Mouse (Mus musculus) CH12.LX (cell line): ENCODE results near the gene Srrm3. TPM values are rescaled to one million over a fixed set of nuclear protein-coding genes. Genes with fewer than 3 reads are reported as not detected.

Experiments
- DNase-seq: peaks from one replicate; pipeline ENCODE4 v3.0.0-alpha.2; 2013; ENCODE audit errors: extremely low read depth
- H3K27ac ChIP-seq: 2 replicates; pipeline ENCODE4 v1.5.1; 2012; ENCODE audit warnings: low read depth, mild to moderate bottlenecking, control low read depth, moderate library complexity; ENCODE audit not compliant: insufficient read depth
- H3K27me3 ChIP-seq: replicated peaks from 2 replicates; pipeline ENCODE3; 2012; ENCODE audit warnings: inconsistent platforms
- H3K36me3 ChIP-seq, 2 experiments: replicated peaks in 1 of 2; 2 replicates each; pipeline versions ENCODE3 to v1.6.1; 2012; ENCODE audit warnings: inconsistent platforms in 1 of 2, low read length in 1 of 2, mild to moderate bottlenecking in 1 of 2, mixed read lengths in 1 of 2, moderate library complexity in 1 of 2; ENCODE audit not compliant: control insufficient read depth in 1 of 2, insufficient read depth in 1 of 2
- H3K4me1 ChIP-seq, 2 experiments: 2 replicates each; pipeline ENCODE4 v1.6.1; 2012; ENCODE audit warnings: inconsistent platforms in 1 of 2, moderate library complexity in 1 of 2; ENCODE audit not compliant: insufficient read depth in 2 of 2, control insufficient read depth in 1 of 2
- H3K4me2 ChIP-seq: 2 replicates; pipeline ENCODE4 v1.6.1; 2012; ENCODE audit warnings: low read depth, mild to moderate bottlenecking, control low read depth; ENCODE audit not compliant: poor library complexity, insufficient read depth, severe bottlenecking
- H3K4me3 ChIP-seq, 3 experiments: fragments of 150-350 bp in 1 of 3; sonication (generic) in 1 of 3; replicated peaks in 1 of 3; 2 replicates each; pipeline versions ENCODE3 to v1.5.1; 2011 to 2012; ENCODE audit warnings: low read depth in 2 of 3, low read length in 2 of 3, mild to moderate bottlenecking in 2 of 3, moderate library complexity in 2 of 3, control low read depth in 1 of 3, improper control_type of control experiment in 1 of 3, inconsistent platforms in 1 of 3, mixed read lengths in 1 of 3; ENCODE audit not compliant: poor library complexity in 1 of 3
- H3K79me2 ChIP-seq: replicated peaks from 2 replicates; pipeline ENCODE4 v1.6.1; 2012; ENCODE audit warnings: mild to moderate bottlenecking, moderate library complexity; ENCODE audit not compliant: control insufficient read depth, poor library complexity, insufficient read depth, severe bottlenecking; ENCODE audit errors: extremely low read depth
- H3K9ac ChIP-seq: 2 replicates; pipeline ENCODE4 v1.6.1; 2012; ENCODE audit warnings: low read depth, mild to moderate bottlenecking, control low read depth, moderate library complexity; ENCODE audit not compliant: insufficient read depth
- H3K9me3 ChIP-seq: replicated peaks from 2 replicates; pipeline ENCODE3; 2012; ENCODE audit warnings: low read length, inconsistent platforms, mixed read lengths
- E2F4 ChIP-seq: IDR thresholded peaks from 2 replicates; pipeline ENCODE4 v1.6.1; 2011; ENCODE audit warnings: low read depth, low read length, improper control_type of control experiment; ENCODE audit not compliant: insufficient replicate concordance
- ELF1 ChIP-seq: IDR thresholded peaks from 2 replicates; pipeline ENCODE4 v1.6.1; 2014; ENCODE audit warnings: low read depth, mild to moderate bottlenecking, inconsistent platforms, low read length, improper control_type of control experiment
- HCFC1 ChIP-seq: IDR thresholded peaks from 2 replicates; pipeline ENCODE4 v1.6.1; 2012; ENCODE audit warnings: low read depth, mild to moderate bottlenecking, inconsistent platforms, low read length, improper control_type of control experiment
- IRF4 ChIP-seq: IDR thresholded peaks from 2 replicates; pipeline ENCODE4 v1.6.1; 2014; ENCODE audit warnings: low read depth, mild to moderate bottlenecking, inconsistent platforms, low read length, improper control_type of control experiment
- JUN ChIP-seq: IDR thresholded peaks from 2 replicates; pipeline ENCODE4 v1.6.1; 2011; ENCODE audit warnings: low read depth, mild to moderate bottlenecking, low read length, improper control_type of control experiment, moderate library complexity; ENCODE audit not compliant: insufficient read depth
- MAZ ChIP-seq: IDR thresholded peaks from 2 replicates; pipeline ENCODE4 v1.6.1; 2012; ENCODE audit warnings: low read depth, mild to moderate bottlenecking, inconsistent platforms, low read length, improper control_type of control experiment, moderate library complexity
- MEF2A ChIP-seq: IDR thresholded peaks from 2 replicates; pipeline ENCODE4 v1.6.1; 2014; ENCODE audit warnings: low read depth, mild to moderate bottlenecking, inconsistent platforms, low read length, improper control_type of control experiment, borderline replicate concordance
- MXI1 ChIP-seq: IDR thresholded peaks from 2 replicates; pipeline ENCODE4 v1.6.1; 2011; ENCODE audit warnings: mild to moderate bottlenecking, low read depth, low read length, improper control_type of control experiment
- PAX5 ChIP-seq: IDR thresholded peaks from 2 replicates; pipeline ENCODE4 v1.6.1; 2012; ENCODE audit warnings: low read length, inconsistent platforms, mixed read lengths
- POLR2A ChIP-seq: IDR thresholded peaks from 2 replicates; pipeline ENCODE4 v1.6.1; 2011; ENCODE audit warnings: low read depth, mild to moderate bottlenecking, improper control_type of control experiment, low read length
- POLR2AphosphoS2 ChIP-seq: IDR thresholded peaks from 2 replicates; pipeline ENCODE4 v1.6.1; 2011; ENCODE audit warnings: low read depth, low read length, improper control_type of control experiment
- SIN3A ChIP-seq: IDR thresholded peaks from 2 replicates; pipeline ENCODE4 v1.6.1; 2012; ENCODE audit warnings: low read length, improper control_type of control experiment, inconsistent platforms
- SMC3 ChIP-seq: IDR thresholded peaks from 2 replicates; pipeline ENCODE4 v1.6.1; 2011; ENCODE audit warnings: low read depth, low read length, improper control_type of control experiment
- TBP ChIP-seq: conservative IDR thresholded peaks from 2 replicates; pipeline ENCODE4 v1.6.1; 2011; ENCODE audit warnings: low read depth, low read length, improper control_type of control experiment
- UBTF ChIP-seq: IDR thresholded peaks from 2 replicates; pipeline ENCODE4 v1.6.1; 2012; ENCODE audit warnings: low read depth, mild to moderate bottlenecking, inconsistent platforms, low read length, improper control_type of control experiment, moderate library complexity
- USF1 ChIP-seq: IDR thresholded peaks from 2 replicates; pipeline ENCODE4 v1.6.1; 2014; ENCODE audit warnings: low read depth, mild to moderate bottlenecking, inconsistent platforms, low read length, improper control_type of control experiment
- USF2 ChIP-seq: conservative IDR thresholded peaks from 2 replicates; pipeline ENCODE4 v1.6.1; 2011; ENCODE audit warnings: low read depth, low read length, improper control_type of control experiment
- ZMIZ1 ChIP-seq: IDR thresholded peaks from 2 replicates; pipeline ENCODE4 v1.6.1; 2012; ENCODE audit warnings: low read depth, mild to moderate bottlenecking, inconsistent platforms, low read length, improper control_type of control experiment
- dilution Hi-C: fragments of 300-500 bp; cut with MboI; formaldehyde crosslinking; loops from 2 replicates; pipeline ENCODE4 v1.14.3; 2020; ENCODE audit warnings: low sequenced_read_pairs; ENCODE audit not compliant: extremely low pct_unique_long_range_greater_than_20kb, extremely low pct_ligation_motif_present
- in situ Hi-C: fragments of 300-500 bp; cut with MboI; formaldehyde crosslinking; loops from 3 replicates; pipeline ENCODE4 v1.14.3; 2019; ENCODE audit warnings: low sequenced_read_pairs, low pct_ligation_motif_present, low pct_unique_long_range_greater_than_20kb, mixed read lengths
- polyA plus RNA-seq: library from polyadenylated mRNA; unstranded; fragments of >175 nt; gene quantifications from 2 replicates; pipeline ENCODE4 v1.2.1, GENCODE M21; 2012; ENCODE audit warnings: low read depth; ENCODE audit not compliant: insufficient read length
- total RNA-seq, 2 experiments: library from RNA; depleted of rRNA; stranded (reverse); fragments of 300-350 nt in 1 of 2; fragments of >200 nt in 1 of 2; gene quantifications; 2 replicates each; pipeline ENCODE4 v1.2.3; 2012 to 2014

Gene Srrm3
- total and polyA plus RNA-seq, 3 experiments: not detected

DNA sequence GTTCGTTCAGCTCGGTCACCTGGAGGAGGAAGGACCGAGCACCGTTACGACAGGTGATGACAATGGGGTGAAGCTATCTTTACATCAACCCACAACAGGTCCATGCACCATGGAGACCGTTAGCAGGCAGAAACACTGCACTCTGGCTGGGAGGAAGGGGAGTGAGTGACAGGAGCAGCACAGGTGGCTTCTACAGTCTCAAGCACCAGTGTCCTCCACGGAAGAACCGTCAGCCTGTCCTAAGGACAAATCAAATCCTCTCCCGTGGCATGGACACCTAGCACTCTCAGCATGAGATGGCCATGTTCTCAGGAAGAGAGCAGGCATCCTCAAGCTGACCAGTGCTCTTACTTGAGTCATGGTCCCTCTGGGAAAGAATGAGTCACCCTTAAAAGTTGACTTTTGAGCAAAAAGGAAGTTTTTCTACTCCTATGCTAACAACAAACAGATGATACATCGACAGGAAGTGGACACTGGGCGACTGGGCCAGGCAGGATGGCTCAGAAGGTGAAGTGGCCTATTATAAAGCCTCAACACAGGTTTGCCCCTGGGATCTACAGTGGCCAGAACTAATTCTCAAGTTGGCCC is 105.0 kb downstream of the Srrm3 start:
- H3K27ac ChIP-seq: no peak overlapping the region
- no peak overlapping the region for H3K4me3 ChIP-seq
- no peak for DNase-seq

DNA sequence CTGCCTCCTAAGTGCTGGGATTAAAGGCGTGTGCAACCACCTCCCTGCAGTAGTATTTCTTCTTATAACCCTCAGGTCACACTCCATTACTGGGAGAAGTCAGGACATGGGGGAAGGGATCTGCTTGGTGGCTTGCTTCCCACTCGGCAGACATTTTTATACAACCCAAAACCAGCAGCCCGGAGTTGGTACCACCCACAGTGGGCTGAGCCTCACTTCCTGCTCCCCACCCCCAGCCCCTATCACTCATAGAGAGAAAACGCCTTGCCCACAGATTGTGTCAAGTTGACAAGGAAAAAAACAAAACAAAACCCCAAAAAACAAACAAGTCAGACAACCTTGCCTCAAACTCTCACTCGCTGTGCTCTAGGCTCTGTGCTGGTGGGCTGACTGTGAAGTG is 106.5 kb downstream of the Srrm3 start:
- H3K27ac ChIP-seq: no peak overlapping the region

More for the DNA sequence above, 105.0 kb downstream of the Srrm3 start:
- H3K27me3 ChIP-seq: no peaks in the 10 kb centered on the region
- H3K79me2 ChIP-seq: peaks cover 79% of the 10 kb centered on the region
- peaks cover 75 to 96% of the 10 kb centered on the region in 2 experiments for H3K36me3 ChIP-seq
- dilution Hi-C loops: no loop called here
- no peak overlapping the region for H3K9ac ChIP-seq
- in situ Hi-C loops: no loop called here
- H3K9me3 ChIP-seq: no peaks in the 10 kb centered on the region
- TF ChIP-seq POLR2A (no peak), IRF4 (no peak), E2F4 (no peak)
- TF ChIP-seq, all 38 proteins: peak for 0
- H3K4me1 ChIP-seq: peaks cover 6 to 50% of the 10 kb centered on the region in 2 experiments; a peak in 3 of 4 replicates
- no peak overlapping the region for H3K4me2 ChIP-seq

GRCm38 (mm10) chr5:135914156-135914555 is 107.5 kb downstream of the Srrm3 start:
- H3K36me3 ChIP-seq: peaks cover 73 to 96% of the 10 kb centered on the region in 2 experiments
- DNase-seq: no peak
- dilution Hi-C loops: no loop called here
- TF ChIP-seq HCFC1 (no peak), USF2 (no peak), MAZ (no peak), ELF1 (no peak), PAX5 (no peak), POLR2AphosphoS2 (no peak), POLR2A (no peak), MXI1 (no peak), TBP (no peak), SMC3 (no peak), E2F4 (no peak), UBTF (no peak), USF1 (no peak), JUN (no peak), ZMIZ1 (no peak), SIN3A (no peak), MEF2A (no peak)
- TF ChIP-seq, all 38 proteins: peak for 0
- Histone ChIP-seq H3K79me2 (peaks cover 95% of the 10 kb centered on the region), H3K4me2 (no peak overlapping the region), H3K27ac (no peak overlapping the region), H3K9ac (no peak overlapping the region), H3K27me3 (no peaks in the 10 kb centered on the region), H3K9me3 (no peaks in the 10 kb centered on the region), H3K4me3 (no peak overlapping the region), H3K4me1 (peaks cover 6 to 58% of the 10 kb centered on the region in 2 experiments; a peak in 3 of 4 replicates)
- in situ Hi-C loops: no loop called here

More for the DNA sequence above, 106.5 kb downstream of the Srrm3 start:
- TF ChIP-seq MAZ (no peak), UBTF (no peak)
- H3K36me3 ChIP-seq: peaks cover 72 to 96% of the 10 kb centered on the region in 2 experiments
- in situ Hi-C loops (no loop called here), dilution Hi-C loops (no loop called here)
- no peaks in the 10 kb centered on the region for H3K9me3 ChIP-seq
- H3K79me2 ChIP-seq: peaks cover 89% of the 10 kb centered on the region
- no peak overlapping the region for H3K9ac ChIP-seq
- no peak overlapping the region for H3K4me2 ChIP-seq
- H3K27me3 ChIP-seq: no peaks in the 10 kb centered on the region
- peaks cover 6 to 56% of the 10 kb centered on the region in 2 experiments; a peak in 3 of 4 replicates for H3K4me1 ChIP-seq
- no peak for DNase-seq
- H3K4me3 ChIP-seq: no peak overlapping the region
